Mouse (Mus musculus) heart, embryonic 16.5 days (tissue): ENCODE results near the gene Pla2g4d. TPM values are rescaled to one million over a fixed set of nuclear protein-coding genes. Genes with fewer than 3 reads are reported as not detected.

Experiments used
- ATAC-seq: fragments of 200-750 bp; cut with Nextera tagmentation; replicated peaks from 2 replicates; pipeline ENCODE4 v1.8.0; 2017; ENCODE audit warnings: moderate number of reproducible peaks; ENCODE audit not compliant: insufficient read depth, low FRiP score; ENCODE audit errors: extremely low read depth
- H3K27ac ChIP-seq: fragments of 300-500 bp; sonication (generic); 2 replicates; pipeline ENCODE4 v1.5.1; 2014; ENCODE audit warnings: mild to moderate bottlenecking, low read length, control low read depth, moderate library complexity
- H3K27me3 ChIP-seq: fragments of 300-500 bp; sonication (generic); 2 replicates; pipeline ENCODE4 v1.6.1; 2014; ENCODE audit warnings: low read length, mixed read lengths; ENCODE audit not compliant: control insufficient read depth, insufficient read depth
- H3K36me3 ChIP-seq: fragments of 300-500 bp; sonication (generic); 2 replicates; pipeline ENCODE4 v1.6.1; 2014; ENCODE audit not compliant: control insufficient read depth, insufficient read depth
- H3K4me1 ChIP-seq: fragments of 300-500 bp; sonication (generic); 2 replicates; pipeline ENCODE4 v1.6.1; 2014; ENCODE audit warnings: low read length, mixed read lengths; ENCODE audit not compliant: control insufficient read depth, insufficient read depth
- H3K4me2 ChIP-seq: fragments of 300-500 bp; sonication (generic); 2 replicates; pipeline ENCODE4 v1.6.1; 2014; ENCODE audit warnings: low read depth, mild to moderate bottlenecking, control low read depth, low read length
- H3K4me3 ChIP-seq: fragments of 300-500 bp; sonication (generic); 2 replicates; pipeline ENCODE4 v1.5.1; 2014; ENCODE audit warnings: mild to moderate bottlenecking, control low read depth, low read length
- H3K9ac ChIP-seq: fragments of 300-500 bp; sonication (generic); 2 replicates; pipeline ENCODE4 v1.6.1; 2014; ENCODE audit warnings: low read length, control low read depth
- H3K9me3 ChIP-seq: fragments of 300-500 bp; sonication (generic); replicated peaks from 2 replicates; pipeline ENCODE4 v1.6.1; 2016; ENCODE audit warnings: low read length; ENCODE audit not compliant: control insufficient read depth
- WGBS: fragments of 180-500 bp; shearing (Covaris S2); extraction: QIAGEN DNeasy Blood & Tissue Kit; methylation state at CpG from one replicate; pipeline ENCODE4 v1.1.7; 2014; 5-methylcytosine and 5-hydroxymethylcytosine counted together
- polyA plus RNA-seq: library from polyadenylated mRNA; unstranded; fragments of >200 nt; fragmentation: Nextera tagmentation; extraction: Ambion mirVana; gene quantifications from 2 replicates; pipeline ENCODE4 v1.2.1, GENCODE M21; 2015

Pla2g4d gene
- polyA plus RNA-seq, 1 experiment from 2014 or later: not detected

GRCm38 (mm10) chr2:120279961-120280360 is 9.0 kb downstream of the Pla2g4d start:
- H3K4me1 ChIP-seq: no peaks in the 10 kb centered on the region
- no peak overlapping the region for H3K9ac ChIP-seq
- no peak overlapping the region for H3K4me2 ChIP-seq
- H3K27me3 ChIP-seq: no peaks in the 10 kb centered on the region
- H3K27ac ChIP-seq: no peak overlapping the region
- no peak overlapping the region for H3K4me3 ChIP-seq
- ATAC-seq: no peak
- 17% methylated on average over 8 of the region's 8 CpGs for WGBS
- no peaks in the 10 kb centered on the region for H3K36me3 ChIP-seq
- H3K9me3 ChIP-seq: no peaks in the 10 kb centered on the region

GRCm38 (mm10) chr2:120276951-120277350 is 12.0 kb downstream of the Pla2g4d start:
- no peaks in the 10 kb centered on the region for H3K36me3 ChIP-seq
- no peaks in the 10 kb centered on the region for H3K4me1 ChIP-seq
- H3K27me3 ChIP-seq: no peaks in the 10 kb centered on the region
- H3K4me2 ChIP-seq: no peak overlapping the region
- 73% methylated on average over 4 of the region's 4 CpGs for WGBS
- no peaks in the 10 kb centered on the region for H3K9me3 ChIP-seq
- no peak for ATAC-seq
- no peak overlapping the region for H3K27ac ChIP-seq
- H3K9ac ChIP-seq: no peak overlapping the region
- no peak overlapping the region for H3K4me3 ChIP-seq

GRCm38 (mm10) chr2:120268635-120269034 is 20.4 kb downstream of the Pla2g4d start:
- Histone ChIP-seq H3K4me2 (peak overlapping the region; percentile 53), H3K4me1 (no peaks in the 10 kb centered on the region), H3K9me3 (no peaks in the 10 kb centered on the region), H3K4me3 (peak overlapping the region; percentile 24), H3K27me3 (peaks cover 5% of the 10 kb centered on the region), H3K27ac (no peak overlapping the region), H3K36me3 (no peaks in the 10 kb centered on the region), H3K9ac (peak overlapping the region; percentile 38; the same call in 1 of the 2 replicates)
- WGBS: 3% methylated on average over 9 of the region's 9 CpGs
- ATAC-seq: no peak

- Histone ChIP-seq H3K9ac (no peak overlapping the region), H3K9me3 (no peaks in the 10 kb centered on the region), H3K4me3 (no peak overlapping the region), H3K4me1 (no peaks in the 10 kb centered on the region), H3K36me3 (no peaks in the 10 kb centered on the region), H3K4me2 (no peak overlapping the region), H3K27ac (no peak overlapping the region), H3K27me3 (peaks cover 5% of the 10 kb centered on the region)
- WGBS: 59% methylated on average over 6 of the region's 6 CpGs
- no peak for ATAC-seq
These were observed 23.5 kb downstream of the Pla2g4d start for GRCm38 (mm10) chr2:120265523-120265922.

GRCm38 (mm10) chr2:120264858-120265257 is 24.1 kb downstream of the Pla2g4d start:
- no peak overlapping the region for H3K4me2 ChIP-seq
- no peak for ATAC-seq
- peaks cover 5% of the 10 kb centered on the region for H3K27me3 ChIP-seq
- H3K9me3 ChIP-seq: no peaks in the 10 kb centered on the region
- no peak overlapping the region for H3K4me3 ChIP-seq
- no peak overlapping the region for H3K9ac ChIP-seq
- H3K36me3 ChIP-seq: no peaks in the 10 kb centered on the region
- H3K27ac ChIP-seq: no peak overlapping the region
- 52% methylated on average over 10 of the region's 10 CpGs for WGBS
- no peaks in the 10 kb centered on the region for H3K4me1 ChIP-seq

GRCm38 (mm10) chr2:120262876-120263275 is 26.1 kb downstream of the Pla2g4d start:
- 32% methylated on average over 1 of the region's 1 CpGs for WGBS
- H3K36me3 ChIP-seq: no peaks in the 10 kb centered on the region
- no peaks in the 10 kb centered on the region for H3K9me3 ChIP-seq
- no peak overlapping the region for H3K9ac ChIP-seq
- ATAC-seq: no peak
- no peaks in the 10 kb centered on the region; the same call in 1 of the 2 replicates for H3K27me3 ChIP-seq
- H3K4me2 ChIP-seq: no peak overlapping the region
- H3K27ac ChIP-seq: no peak overlapping the region
- H3K4me1 ChIP-seq: no peaks in the 10 kb centered on the region
- H3K4me3 ChIP-seq: no peak overlapping the region

- Histone ChIP-seq H3K36me3 (no peaks in the 10 kb centered on the region), H3K4me3 (no peak overlapping the region), H3K27ac (no peak overlapping the region), H3K27me3 (no peaks in the 10 kb centered on the region; the same call in 1 of the 2 replicates), H3K9me3 (no peaks in the 10 kb centered on the region), H3K4me2 (no peak overlapping the region), H3K9ac (no peak overlapping the region), H3K4me1 (no peaks in the 10 kb centered on the region)
- no peak for ATAC-seq
- 62% methylated on average over 3 of the region's 3 CpGs for WGBS
These were observed 27.7 kb downstream of the Pla2g4d start for GRCm38 (mm10) chr2:120261346-120261745.

GRCm38 (mm10) chr2:120256259-120256658 is 32.7 kb downstream of the Pla2g4d start:
- no peaks in the 10 kb centered on the region for H3K4me1 ChIP-seq
- ATAC-seq: no peak
- no peak overlapping the region for H3K4me2 ChIP-seq
- no peak overlapping the region for H3K27ac ChIP-seq
- no peaks in the 10 kb centered on the region for H3K9me3 ChIP-seq
- H3K9ac ChIP-seq: no peak overlapping the region
- H3K4me3 ChIP-seq: no peak overlapping the region
- no peaks in the 10 kb centered on the region for H3K27me3 ChIP-seq
- no peaks in the 10 kb centered on the region for H3K36me3 ChIP-seq

GRCm38 (mm10) chr2:120252644-120253043 is 36.4 kb downstream of the Pla2g4d start:
- H3K4me1 ChIP-seq: no peaks in the 10 kb centered on the region
- H3K27me3 ChIP-seq: no peaks in the 10 kb centered on the region
- H3K9me3 ChIP-seq: no peaks in the 10 kb centered on the region
- ATAC-seq: no peak
- no peaks in the 10 kb centered on the region for H3K36me3 ChIP-seq
- no peak overlapping the region for H3K4me2 ChIP-seq
- no peak overlapping the region for H3K9ac ChIP-seq
- 86% methylated on average over 6 of the region's 6 CpGs for WGBS
- H3K4me3 ChIP-seq: no peak overlapping the region
- no peak overlapping the region for H3K27ac ChIP-seq
